Mouse (Mus musculus) ovary, postnatal 36 days (tissue): ENCODE data around the gene Sgta.
"Not testable (repeated sequence)": the region's sequence is repeated elsewhere in the genome, so short reads cannot be mapped to it uniquely, and the experiment has no call there.

Experiments used
- DNase-seq: peaks from one replicate; pipeline ENCODE4 v3.0.0; 2022; ENCODE audit warnings: low spot score, mixed read lengths

Sgta gene

DNA sequence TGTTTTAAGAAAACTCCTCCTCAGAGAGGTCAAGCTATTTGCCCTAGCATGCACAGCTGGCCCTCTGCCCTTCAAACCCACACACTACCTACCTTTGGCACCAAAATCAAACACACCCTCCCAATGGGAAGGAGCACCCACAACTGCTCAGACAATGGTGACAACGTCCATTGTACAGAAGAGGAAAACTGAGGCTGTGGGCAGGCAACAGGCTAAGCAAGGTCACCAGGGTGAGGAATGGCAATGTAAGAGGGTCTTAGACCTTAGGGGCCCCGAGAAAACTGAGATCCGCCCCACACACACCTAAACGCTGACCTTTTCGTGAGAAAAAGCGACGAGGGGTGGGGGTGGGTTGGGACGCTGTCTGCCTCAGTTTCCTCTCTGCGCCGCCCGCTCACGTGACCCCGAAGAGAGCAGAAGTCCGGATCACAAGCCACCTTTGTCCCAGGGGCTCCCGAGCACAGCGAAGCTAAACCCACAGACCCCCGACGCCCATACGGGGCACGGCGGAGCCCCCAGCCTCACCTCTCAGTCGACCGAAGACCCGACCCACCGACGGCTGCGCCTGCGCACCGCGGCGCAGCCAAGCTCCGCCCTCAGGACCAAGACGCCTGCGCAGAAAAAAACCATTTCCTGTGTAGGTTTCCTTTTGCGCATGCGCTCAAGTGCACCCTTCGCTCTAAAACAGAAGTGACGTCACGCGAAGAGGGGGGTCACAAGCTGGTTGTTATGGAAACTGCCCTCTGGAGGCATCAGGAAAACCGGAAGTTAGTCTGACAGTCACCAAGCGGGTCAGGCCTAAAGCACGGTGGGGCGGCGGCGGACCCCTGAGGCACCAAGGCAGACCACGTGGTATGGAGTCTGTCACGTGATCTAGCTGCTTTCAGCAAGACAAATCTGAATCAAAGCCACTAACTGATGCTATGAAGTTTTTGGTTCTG lies at the start of gene Sgta:
Gene Sgta (minus strand): TSS at position 579 of the 941 bp plus-strand sequence.
- DNase-seq, result peak; percentile 96

DNA sequence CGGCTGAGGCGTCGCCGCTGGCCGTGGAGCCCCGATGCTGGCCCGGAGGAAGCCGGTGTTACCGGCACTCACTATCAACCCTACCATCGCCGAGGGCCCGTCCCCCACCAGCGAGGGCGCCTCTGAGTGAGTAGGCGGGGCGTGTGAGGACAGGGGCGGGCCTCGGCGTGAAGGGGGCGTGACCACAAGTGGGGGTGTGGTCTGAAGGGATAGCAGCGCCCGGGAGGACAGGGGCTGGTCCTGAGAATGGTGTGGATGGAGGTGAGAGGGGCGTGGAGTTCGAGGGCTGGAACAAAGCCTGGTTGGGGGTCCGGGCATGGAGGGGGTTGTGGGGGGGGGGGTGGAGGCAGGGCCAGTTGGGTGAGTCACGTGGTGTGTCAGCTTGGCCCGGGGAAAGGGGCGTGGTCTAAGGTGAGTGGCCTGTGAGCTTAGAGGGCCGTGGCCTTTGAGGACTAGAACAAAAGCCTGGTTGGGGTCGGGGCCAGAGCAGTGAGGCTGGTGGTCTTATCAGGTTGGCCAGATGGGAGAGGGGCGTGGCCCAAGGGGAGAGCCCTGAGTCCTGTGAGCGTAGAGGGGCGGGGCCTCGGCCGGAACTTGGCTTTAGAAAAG lies 46.2 kb upstream of the Sgta start:
- DNase-seq, result peak; percentile 87

DNA sequence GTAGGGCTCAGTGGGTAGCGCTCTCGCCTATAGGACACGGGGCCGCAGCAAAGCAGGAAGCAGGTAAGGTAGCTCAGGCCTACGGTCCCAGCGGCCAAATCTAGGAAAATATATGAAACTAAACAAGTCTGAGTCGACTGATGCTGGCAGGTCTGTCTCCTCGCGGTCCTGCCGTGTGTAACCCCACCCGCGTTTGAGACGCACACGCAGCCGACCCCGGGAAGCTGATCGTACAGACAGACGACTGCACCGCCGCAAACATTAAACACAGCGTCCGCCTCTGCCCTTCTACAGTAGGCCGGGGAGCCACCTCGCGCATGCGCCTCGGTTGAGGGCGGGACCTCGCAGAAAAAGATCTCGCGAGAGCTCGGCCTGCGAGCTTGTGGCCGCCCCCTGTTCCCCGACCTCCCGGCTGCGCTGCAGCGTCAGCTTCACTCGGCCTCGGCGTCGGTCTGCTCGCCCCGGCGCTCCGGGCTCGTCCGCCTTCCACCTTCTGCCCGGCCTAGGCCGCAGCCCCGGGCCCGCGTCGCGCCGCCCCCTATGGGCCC lies 45.7 kb upstream of the Sgta start, which contains the start of gene Map2k2:
Gene Map2k2 (plus strand): TSS at position 351 of the 548 bp plus-strand sequence.
- peak; percentile 98 for DNase-seq

DNA sequence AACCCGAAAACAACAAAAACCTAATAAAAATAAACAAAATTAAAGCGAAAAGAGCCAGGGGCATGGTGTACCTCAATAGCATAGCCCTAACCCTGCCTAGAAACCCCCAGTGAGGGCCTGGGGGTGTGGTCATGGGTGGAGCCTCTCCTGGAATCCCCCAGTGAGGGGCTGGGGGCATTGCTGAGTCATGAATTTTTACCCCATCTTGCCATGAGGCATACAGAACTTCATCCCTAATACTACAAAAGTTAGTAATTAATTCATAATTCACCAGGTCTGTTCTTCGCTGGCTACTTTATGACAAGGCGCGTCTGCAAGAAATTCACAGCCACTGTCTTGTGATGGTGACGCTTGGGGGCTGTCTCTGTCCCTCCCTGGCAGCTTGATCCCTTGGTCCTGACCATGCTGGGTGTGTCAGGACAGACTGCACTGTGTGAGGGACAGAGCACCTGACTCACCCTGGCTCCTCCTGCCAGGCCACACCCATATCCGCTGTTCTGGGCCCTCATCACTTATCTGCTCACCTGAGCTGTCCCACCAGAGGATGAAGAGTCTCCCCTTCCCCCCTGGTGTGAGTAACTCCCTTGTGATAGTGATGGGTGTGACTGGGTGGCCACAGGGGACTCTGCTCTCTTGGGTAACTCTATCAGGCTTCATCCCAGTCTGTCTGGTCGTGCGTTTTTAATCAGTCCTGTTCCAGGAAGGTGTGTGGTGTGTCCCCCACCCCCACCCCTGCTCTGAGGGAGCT lies 35.1 kb upstream of the Sgta start:
- no peak for DNase-seq

GRCm38 (mm10) chr10:81092465-81093250 lies 32.7 kb upstream of the Sgta start:
- peak; percentile 79 for DNase-seq

DNA sequence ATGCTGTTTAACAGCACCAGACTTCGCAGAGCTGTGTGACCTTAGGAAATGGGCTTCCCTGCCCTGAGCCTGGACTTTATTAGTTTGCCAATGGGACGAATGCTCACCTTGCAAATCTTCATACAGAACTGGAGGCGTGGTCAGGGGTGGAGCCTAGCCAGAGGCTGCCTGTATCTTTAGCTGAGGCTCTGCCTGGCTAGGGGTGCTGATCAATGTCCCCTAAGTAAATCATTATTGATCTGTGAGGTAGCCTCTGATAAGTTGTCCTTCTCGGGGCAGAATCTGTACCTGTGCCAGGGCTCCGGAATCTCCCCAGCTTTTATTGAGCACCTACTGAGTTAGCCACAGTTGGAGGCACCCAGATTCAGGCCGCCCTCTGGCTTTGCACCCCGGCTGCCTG lies 30.6 kb upstream of the Sgta start:
- no peak for DNase-seq

- DNase-seq, result no peak
These were observed 29.2 kb upstream of the Sgta start for GRCm38 (mm10) chr10:81089216-81089615.

- no peak for DNase-seq
These were observed 27.0 kb upstream of the Sgta start for GRCm38 (mm10) chr10:81087021-81087420.

- peak; percentile 55 for DNase-seq
These were observed 22.4 kb upstream of the Sgta start for GRCm38 (mm10) chr10:81082168-81082960.

DNA sequence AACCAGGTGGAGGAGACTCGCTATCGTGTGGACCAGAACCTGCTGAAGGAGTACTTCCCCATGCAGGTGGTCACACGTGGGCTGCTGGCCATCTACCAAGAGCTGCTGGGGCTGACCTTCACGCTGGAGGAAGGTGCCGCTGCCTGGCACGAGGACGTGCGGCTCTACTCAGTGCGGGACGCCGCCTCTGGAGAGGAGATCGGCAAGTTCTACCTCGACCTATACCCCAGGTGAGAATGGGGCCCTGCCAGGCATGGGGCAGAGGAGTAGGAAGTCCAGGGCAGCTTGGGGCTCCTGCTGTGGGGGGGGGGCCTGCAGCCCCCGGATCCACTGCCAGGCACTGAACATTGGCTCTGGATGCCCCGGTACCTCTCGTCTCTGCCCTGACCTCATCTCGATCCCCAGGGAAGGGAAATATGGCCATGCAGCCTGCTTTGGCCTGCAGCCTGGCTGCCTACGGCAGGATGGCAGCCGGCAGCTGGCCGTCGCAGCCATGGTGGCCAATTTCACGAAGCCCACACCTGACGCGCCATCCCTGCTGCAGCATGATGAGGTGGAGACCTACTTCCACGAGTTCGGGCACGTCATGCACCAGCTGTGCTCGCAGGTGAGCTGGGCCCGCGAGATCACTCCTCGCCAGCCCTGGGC lies 20.2 kb upstream of the Sgta start:
- DNase-seq, result no peak

GRCm38 (mm10) chr10:81077916-81078315 lies 17.9 kb upstream of the Sgta start:
- no peak for DNase-seq

- DNase-seq, result no peak
These were observed 16.4 kb upstream of the Sgta start for GRCm38 (mm10) chr10:81076356-81076755.

DNA sequence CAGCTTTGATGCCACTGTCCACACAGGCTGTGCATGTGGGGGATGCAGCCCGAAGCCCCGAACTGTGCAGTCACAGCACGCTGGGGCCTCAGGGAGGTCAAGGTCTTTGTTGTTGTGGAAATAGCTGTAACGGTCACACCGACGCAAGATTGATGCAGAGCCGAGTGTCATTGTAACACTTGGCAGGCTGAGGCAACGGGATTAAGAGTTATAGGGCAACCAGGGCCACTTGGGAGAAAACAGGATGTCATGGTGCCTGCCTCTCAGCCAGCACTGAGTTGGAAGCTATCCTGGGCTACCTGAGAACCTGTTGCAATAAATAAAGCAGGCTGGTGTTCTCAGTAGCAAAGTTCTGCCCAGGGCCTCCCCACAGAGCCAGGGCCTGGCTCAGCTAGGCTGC lies 15.8 kb upstream of the Sgta start:
- no peak for DNase-seq

DNA sequence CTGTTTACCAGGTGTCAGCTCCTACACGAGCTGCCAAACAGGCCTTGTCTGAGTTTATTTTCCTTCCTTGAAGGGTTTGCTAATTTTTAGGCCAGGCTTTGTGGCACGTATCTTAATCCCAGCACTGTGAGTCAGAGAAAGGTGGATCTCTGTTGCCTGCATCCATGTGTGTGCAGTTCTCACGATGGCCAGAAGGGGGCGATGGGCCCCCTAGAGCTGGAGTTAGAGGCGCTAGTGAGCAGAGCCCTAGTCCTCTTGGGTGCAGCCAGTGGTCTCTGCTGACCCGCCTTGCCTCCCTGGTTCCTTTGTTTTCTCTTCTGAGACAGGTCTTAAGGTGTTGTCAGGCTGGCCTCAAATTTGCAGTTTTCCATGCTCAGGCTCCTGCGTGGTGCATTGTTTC lies 13.5 kb upstream of the Sgta start:
- no peak for DNase-seq

DNA sequence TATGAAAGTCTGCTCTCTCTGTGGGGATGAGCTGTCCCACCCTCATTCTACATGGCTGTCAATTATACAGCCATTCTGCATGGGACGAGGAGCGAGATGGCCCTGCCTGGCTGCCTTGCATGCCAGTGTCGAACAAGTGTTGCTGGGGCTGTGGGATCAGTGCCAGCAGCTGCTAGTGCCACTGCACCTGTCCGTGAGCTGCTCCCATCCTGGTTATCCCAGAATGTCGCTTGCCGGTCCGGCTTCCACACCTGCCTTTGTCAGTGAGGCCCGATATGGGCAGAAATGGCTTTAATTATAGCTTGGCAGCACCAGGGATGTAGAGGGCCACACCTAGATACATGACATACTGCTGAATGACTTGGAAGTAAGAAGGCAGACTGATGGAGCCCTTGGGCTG lies 12.3 kb upstream of the Sgta start:
- DNase-seq, result no peak

GRCm38 (mm10) chr10:81069836-81070235 lies 9.9 kb upstream of the Sgta start, which contains the start of gene Thop1:
TSS of gene Thop1 (plus strand) at chr10:81070035.
- peak; percentile 96 for DNase-seq

GRCm38 (mm10) chr10:81068706-81069105 lies 8.7 kb upstream of the Sgta start:
- DNase-seq, result no peak

DNA sequence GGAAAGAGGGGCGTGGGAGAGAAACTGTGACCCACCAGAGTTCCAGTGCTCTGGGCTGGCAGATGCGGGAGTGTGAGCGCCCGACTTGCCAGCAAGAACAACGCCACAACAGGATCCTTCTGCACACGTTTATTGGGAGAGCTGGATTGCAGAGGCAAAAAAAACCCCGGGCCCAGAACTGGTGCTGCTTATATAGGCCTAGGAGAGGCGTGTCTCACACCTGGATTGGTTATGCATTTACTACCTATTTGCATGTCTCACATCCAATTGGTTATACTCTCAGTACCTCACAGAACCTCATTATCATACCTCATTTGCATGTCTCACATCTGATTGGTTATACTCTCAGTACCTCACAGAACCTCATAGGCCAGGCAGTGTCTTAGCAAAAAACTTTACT lies 4.5 kb upstream of the Sgta start:
- not testable (repeated sequence) for DNase-seq

DNA sequence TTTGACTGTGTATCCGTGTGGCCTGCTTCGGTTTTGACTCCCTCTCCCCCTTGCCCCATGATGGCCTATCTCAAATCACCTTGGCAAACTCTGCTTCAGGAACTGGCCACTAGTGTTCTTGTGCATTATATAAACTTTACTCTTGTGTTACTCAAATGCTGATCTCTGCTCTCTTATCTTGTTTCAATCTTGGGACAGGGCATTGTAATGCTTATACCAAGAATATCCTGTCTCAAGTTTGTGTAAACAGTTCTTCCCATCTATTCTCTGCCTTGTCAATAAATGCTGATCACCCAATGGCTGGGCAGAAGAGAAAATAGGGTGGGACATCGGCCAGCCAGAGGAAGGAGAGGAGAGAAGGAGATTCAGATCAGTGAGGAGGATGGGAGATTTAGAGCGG lies 2.7 kb upstream of the Sgta start:
- no peak for DNase-seq

DNA sequence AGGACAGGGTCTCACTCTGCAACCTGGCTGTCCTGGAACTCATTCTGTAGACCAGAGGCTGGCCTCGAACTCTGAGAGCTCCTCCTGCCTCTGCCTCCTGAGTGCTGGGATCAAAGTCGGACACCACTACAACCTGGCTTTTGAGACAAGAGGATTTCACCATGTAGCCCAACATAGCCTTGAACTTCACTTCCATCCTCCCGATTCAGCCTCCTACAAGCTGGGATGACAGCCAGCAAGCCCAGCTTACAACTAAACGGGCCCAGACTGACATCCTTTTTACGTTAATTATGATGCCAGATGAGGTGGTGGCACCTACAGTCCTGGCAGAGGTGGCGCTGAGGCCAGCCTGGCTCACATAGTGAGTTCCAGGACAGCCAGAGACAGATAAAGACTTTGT lies 1.1 kb downstream of the Sgta start:
- DNase-seq, result no peak
